Mouse (Mus musculus) megakaryocyte, adult 5-6 weeks (primary cell): ENCODE results near the gene Kank2. TPM values are rescaled to one million over a fixed set of nuclear protein-coding genes. Genes with fewer than 3 reads are reported as not detected.
"Not testable (repeated sequence)": the region's sequence is repeated elsewhere in the genome, so short reads cannot be mapped to it uniquely, and the experiment has no call there.

ENCODE experiments used
- ATAC-seq: 2 replicates; pipeline ENCODE4 v1.8.0; 2016; ENCODE audit warnings: mild to moderate bottlenecking, inconsistent platforms; ENCODE audit not compliant: poor library complexity, severe bottlenecking
- total RNA-seq, 2 experiments: library from RNA; stranded (forward) in 1 of 2; stranded (reverse) in 1 of 2; fragments of 153-499, 151-499 nt in 1 of 2; fragments of 221-1000, 200-1000 nt in 1 of 2; gene quantifications; 2 replicates each; pipeline versions ENCODE4 v1.2.3 to v1.2.4; 2015 to 2017

The Kank2 gene
- total RNA-seq, 2 experiments from 2014 or later, result 1.1 to 1.2 TPM

GRCm38 (mm10) chr9:21786309-21786708 lies 12.2 kb downstream of the Kank2 start:
- not testable (repeated sequence) for ATAC-seq

GRCm38 (mm10) chr9:21784517-21785307 lies 13.8 kb downstream of the Kank2 start:
- no peak for ATAC-seq

- no peak for ATAC-seq
These were observed 16.7 kb downstream of the Kank2 start for GRCm38 (mm10) chr9:21781657-21782468.

GRCm38 (mm10) chr9:21777726-21778125 lies 20.8 kb downstream of the Kank2 start:
- no peak for ATAC-seq

- ATAC-seq, result no peak
These were observed 24.2 kb downstream of the Kank2 start for GRCm38 (mm10) chr9:21774353-21774752.

GRCm38 (mm10) chr9:21773396-21773795 lies 25.1 kb downstream of the Kank2 start:
- not testable (repeated sequence) for ATAC-seq

GRCm38 (mm10) chr9:21769558-21770183 lies 28.9 kb downstream of the Kank2 start:
- ATAC-seq, result no peak

- ATAC-seq, result no peak
These were observed 29.8 kb downstream of the Kank2 start for GRCm38 (mm10) chr9:21768511-21769411.

- no peak for ATAC-seq
These were observed 30.6 kb downstream of the Kank2 start for GRCm38 (mm10) chr9:21767896-21768295.

- no peak for ATAC-seq
These were observed 34.2 kb downstream of the Kank2 start for GRCm38 (mm10) chr9:21764084-21764999.

GRCm38 (mm10) chr9:21762135-21762534 lies 36.4 kb downstream of the Kank2 start:
- no peak for ATAC-seq

- peak; percentile 99 for ATAC-seq
These were observed 38.1 kb downstream of the Kank2 start, which contains the start of gene Spc24 for GRCm38 (mm10) chr9:21760155-21761088. Gene Spc24, minus strand, starts transcription at chr9:21760303.

- no peak for ATAC-seq
These were observed 38.8 kb downstream of the Kank2 start for GRCm38 (mm10) chr9:21759718-21760117.

- no peak for ATAC-seq
These were observed 39.7 kb downstream of the Kank2 start for GRCm38 (mm10) chr9:21758576-21759529.

- ATAC-seq, result no peak
These were observed 43.8 kb downstream of the Kank2 start for GRCm38 (mm10) chr9:21754516-21755321.

- no peak for ATAC-seq
These were observed 44.5 kb downstream of the Kank2 start for GRCm38 (mm10) chr9:21754003-21754402.
